Mouse (Mus musculus) retina, postnatal 7 days (tissue): ENCODE measurements around the gene Hdac4.

ENCODE experiments used
- DNase-seq: peaks from one replicate; pipeline ENCODE4 v3.0.0-alpha.2; 2012; ENCODE audit warnings: low read depth, low spot score

The Hdac4 gene

DNA sequence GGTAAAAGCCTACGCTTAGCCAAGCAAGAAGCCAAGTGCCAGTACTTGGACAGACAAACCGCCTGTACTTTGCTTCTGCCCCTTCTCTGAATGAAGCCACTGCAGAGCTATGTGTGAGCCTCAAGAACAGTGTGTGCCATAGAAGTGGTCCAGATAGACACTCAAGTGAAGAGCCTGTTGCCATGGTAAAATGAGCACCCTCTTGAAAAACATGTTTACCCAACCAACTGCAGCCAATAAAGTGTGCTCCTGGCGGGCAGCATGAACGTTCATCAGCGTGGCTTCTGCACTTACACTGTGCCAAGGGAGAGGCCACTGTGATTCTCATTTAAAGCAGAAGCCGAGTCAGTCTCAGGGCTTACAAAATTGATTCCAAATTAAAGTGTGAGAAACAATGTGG is 165.0 kb downstream of the Hdac4 start:
- no peak for DNase-seq

DNA sequence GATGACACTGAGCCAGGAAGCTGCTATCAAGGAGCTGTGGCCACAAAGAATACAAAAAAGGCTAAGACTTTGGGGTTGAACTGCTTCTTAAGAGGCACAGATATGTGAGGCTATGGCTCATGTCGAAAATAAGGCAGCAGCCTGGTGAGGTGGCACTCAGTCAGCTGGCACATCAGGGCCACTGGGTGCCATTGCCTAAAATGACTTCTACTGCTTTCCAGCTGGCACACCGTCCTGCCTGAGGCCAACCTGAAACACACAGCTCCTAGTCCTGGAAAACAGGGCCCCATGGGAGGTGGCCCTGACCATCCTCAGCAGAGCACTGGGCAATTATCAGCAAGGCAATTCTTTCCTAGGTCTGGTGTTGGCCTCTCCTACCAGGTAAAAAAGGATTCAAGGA is 167.3 kb downstream of the Hdac4 start:
- DNase-seq = no peak

DNA sequence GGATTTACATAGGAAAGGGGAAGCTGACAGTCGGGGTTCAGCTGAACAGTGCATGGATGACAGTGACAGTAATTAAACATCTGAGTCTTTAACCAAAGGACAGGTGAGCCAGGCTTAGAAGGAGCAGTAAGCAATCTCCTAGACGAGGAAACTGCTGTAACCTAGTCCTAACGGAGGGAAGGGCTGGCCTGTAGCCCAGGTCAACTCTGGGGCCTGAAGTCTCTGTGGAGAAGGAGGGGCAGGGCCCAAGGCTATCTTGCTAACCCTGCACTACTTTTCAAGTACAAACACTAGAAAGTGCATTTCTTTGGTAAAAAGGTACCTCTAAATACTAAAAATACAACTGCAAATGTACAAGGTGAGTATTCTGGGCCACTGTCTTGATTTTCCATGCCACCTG is 169.1 kb downstream of the Hdac4 start:
- no peak for DNase-seq

DNA sequence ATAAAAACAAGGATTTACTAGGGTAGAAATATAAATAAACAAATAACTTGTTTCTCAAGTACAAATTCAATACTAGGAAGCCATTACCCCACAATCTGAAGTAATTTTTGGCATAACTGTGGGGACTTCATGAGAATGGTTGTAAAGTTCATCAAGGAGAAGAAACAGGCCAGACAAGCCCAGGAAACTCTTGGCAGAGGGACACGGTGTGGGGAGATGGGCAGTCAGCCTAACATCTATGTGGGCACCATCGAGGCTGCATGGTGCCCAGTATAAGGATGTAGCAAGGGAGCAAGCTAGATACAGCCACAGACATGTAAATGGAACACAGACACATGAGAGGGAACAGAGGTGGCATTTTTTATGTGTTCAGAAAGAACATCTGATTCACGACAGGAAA is 171.6 kb downstream of the Hdac4 start:
- DNase-seq = no peak

DNA sequence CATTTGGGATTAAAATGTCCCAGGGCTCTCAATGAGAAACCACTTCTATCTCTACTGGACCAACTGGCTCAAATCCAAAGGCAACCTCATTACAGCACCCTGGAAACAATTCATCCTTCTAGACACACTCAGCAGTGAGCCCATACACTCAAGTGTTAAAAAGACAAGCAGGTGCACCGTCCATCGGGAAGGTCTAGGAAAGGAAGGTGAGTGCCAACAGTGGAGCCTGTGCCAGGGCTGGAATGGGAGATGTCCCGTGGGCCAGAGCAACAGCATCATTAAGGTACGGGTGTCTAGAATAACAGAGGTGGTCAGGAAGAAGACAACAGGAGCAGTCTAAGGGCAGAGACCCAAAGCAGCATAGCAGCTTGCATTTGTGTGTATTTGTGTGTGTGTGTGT is 173.5 kb downstream of the Hdac4 start:
- no peak for DNase-seq

DNA sequence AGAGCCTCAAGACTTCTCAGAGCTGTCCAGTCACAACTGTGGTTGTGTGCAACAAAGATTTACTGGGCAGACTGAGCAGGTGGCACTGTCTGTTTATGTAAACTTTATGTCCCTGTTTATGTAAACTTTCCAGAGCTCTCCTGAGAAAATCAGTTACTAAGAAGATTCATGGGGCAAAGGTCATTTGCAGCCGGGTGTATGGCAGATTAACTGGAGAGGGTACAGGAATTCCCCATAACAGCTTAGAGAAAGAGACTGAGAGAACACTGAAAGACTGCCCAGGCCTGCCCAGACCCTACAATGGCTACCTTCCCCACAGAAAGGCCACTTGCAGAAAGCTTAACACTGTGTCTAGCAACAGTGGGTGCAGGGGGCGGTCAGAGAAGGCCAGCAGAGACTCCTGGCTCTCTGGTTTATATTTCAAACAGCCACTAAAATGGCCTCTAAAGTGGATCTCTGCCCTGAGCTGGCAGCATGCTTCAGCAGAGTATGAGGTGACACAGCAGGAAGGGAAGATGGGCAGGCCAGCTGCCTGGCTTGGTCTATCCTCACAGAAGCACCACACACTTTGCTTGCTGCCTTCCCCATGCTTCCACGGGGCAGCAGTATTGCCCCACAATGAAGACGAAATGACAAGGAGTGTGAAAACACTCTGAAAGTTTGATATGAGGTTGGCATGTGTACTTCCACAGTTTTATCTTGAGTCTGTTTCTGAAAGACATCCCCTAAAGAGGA is 179.4 kb downstream of the Hdac4 start:
- no peak for DNase-seq

DNA sequence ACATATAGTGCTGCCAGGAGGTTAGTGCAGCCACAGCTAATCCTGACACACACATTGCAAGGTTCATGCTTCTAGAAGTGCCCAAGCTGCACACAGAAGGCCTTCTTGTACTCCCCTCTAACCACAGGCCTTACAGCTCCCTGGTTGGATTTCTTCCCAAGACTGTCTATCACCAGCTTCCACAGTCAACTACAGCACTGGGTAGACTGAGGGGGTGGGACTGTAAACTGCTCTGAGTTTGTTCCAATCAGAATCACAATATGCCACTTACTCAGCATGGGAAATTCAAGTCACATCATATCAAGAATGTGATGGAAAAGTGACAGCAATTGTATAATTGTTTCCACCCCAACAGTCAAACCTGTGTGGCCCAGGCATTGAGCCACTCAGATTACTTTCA is 180.2 kb downstream of the Hdac4 start:
- no peak for DNase-seq

DNA sequence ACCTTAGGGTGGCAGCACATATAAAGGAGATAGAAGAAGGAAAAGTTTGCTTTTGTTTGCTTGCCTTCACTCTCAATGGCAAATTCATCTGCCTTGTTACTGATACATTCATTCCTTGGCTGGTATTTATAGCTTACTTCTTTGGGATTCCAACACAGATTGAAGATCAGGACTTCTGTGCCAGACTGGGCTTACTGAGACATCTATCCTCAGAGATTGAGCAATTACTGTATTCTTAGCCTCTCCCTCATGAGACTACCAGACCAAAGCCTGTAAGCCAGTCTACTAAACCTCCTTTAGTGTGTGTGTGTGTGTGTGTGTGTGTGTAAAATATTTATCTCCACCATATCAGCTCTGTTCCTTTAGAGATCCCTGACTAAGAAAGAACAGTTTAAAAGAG is 181.0 kb downstream of the Hdac4 start:
- no peak for DNase-seq

DNA sequence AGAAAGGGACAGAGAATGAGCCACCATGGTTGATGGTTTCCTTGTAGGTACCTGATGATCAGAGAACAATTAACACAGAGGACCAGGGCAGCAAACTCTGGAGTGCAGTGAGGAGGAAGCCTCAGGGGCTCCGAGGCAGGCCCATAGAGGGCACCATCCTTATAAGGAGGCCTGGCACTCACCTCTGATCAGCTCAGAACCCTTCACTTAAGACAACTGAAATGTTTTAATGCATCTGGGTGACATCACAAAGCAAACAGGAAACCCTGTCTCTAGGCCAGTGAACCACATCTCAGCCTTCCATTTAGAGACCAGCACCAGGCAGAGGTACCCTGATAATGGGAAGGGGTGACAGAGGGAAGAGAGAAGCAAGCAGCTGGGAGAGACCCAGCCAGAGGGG is 188.8 kb downstream of the Hdac4 start:
- DNase-seq = no peak

DNA sequence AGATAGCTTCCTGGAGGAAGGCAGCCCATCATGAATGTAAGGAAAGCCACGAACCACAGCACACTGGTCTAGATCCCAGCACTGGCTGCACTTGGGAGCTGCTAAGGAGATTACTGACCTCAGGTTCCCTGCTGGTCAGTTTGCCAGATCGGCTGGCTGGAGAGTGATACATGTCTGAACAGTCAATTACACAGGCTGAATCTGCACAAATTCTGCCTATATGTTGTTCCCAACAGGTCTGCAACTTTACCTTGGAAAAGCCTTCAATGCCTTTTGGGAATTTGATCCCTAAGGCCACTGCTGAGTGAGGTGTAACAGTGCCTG is 189.9 kb downstream of the Hdac4 start:
- no peak for DNase-seq

DNA sequence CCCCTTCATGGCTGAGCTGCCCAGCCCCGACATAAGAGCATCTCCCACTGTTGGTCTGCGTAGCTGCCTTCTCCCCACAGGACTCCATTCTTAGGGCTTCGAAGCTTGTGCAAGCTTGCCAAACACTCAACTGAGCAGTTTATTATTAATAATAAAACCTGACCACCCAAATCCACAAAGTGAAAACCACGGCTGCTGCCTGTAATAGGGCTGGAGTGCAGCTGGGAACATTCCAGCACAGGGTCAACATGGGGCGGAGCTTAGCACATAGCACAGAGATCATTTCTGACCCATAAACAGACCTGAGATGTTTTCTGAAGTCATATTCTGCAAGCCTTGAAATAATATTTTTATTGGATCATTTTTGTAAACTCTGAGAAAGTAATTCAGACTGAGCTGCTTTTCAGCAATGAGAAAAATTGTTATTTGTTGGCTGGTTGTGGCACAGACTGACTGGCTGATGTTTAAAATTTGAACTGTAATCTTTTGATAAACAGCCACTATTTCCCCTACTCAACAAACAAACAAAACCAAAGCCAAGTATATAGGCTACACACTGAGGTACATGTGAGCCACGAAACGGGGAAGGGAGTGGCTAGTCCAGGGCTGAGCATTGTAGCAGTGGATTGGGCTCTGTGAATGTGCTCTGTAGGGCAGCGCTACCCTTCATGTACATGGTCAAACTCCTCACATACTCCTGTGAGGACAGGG is 190.4 kb downstream of the Hdac4 start:
- DNase-seq = no peak

DNA sequence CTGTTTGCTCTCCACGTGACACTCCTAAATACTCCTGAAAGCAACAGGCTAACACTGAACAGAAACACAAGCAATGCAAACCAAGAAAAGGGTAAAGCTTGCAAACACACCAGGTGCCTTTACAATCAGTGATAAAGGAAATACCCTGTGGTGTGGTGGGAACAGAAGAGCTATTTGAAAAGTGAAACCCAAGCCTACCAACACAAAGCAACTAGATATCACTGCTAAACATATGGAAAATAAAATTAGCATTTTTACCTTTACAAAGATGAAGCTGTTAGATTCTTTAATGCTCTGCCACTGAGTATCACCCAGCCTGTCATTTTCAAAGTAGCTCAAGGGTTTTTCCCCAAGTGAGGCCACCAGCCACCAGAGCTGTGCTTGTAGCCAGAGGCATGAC is 191.4 kb downstream of the Hdac4 start:
- DNase-seq = no peak

DNA sequence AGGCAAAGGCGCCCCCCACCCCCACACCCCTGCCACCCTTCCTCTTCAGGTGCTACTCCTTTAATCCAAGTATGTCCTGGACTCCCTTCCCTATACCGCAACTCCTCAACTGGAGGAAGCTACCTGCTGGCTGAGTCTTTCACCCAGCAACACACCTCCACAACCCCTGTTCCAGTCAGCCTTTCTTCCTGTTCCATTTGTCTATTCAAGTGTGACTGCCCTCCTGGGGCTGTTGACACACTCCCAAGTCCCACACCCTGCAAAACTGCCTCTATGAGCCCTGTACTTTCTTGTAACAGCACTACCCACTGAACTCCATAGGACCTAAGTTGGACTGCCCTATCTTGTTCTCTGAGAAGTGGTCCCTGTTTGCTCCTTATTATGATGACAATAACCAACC is 195.3 kb downstream of the Hdac4 start:
- no peak for DNase-seq

DNA sequence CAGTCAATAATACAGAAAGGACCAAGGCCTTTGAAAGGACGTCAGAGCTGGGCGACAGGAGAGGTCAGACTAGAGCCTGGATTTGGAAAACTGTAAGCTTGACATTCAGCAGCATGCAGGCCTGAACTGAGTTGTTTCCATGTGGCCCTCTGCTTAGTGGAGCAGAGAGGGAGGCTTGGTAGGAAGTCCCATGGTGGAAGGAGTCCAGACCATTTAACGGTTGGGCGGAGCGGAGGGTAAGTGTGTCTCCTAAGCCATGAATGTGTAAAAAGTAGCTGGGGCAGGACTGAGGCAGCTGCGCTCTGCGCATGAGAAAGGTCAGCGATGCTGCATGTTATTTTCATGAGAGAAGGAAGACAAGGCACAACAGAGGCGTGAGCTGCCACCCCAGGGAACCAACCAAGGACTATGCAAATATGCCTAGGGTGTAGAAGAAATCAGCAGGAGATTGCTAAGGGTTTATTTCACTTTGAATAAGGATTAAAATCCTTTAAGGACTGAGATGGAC is 201.8 kb downstream of the Hdac4 start:
- DNase-seq = no peak

DNA sequence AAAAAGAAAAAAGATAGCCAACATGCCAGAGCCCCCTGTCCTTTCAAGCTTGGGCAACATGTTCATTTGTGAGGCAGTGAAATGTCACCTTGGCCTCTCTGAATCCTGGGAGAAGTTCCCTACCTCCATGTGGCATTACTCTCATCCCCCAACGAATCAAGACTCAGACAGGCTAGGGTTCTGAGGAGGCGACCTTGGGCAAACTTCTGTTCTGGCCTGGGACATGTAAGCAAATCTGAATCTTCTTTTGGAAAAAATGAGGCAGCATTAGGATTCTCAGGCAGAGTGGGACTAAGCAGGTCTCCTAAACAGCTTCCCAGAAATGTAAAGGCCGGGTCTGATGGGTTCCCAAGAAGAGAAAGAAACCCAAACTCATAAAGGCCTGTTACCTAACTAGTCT is 202.8 kb downstream of the Hdac4 start:
- no peak for DNase-seq

DNA sequence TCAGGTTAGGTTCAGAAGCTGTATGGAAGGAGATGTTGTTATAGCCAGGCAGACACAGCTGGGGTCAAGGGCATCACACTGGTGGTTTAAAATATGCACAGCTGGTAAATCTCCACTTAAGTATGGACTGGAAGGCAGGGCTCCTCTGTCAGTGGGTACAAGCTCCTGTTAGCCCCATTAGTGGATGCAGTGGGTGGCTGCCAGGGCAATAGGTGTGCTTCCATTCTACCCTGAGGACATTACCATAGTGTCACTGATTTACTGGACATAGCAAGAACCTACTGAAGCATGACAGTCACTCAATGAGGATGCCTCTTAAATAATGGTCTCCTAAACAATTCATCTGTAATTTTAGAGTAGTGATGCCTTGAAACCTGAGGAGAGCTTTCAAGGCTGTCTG is 203.9 kb downstream of the Hdac4 start:
- DNase-seq = no peak

DNA sequence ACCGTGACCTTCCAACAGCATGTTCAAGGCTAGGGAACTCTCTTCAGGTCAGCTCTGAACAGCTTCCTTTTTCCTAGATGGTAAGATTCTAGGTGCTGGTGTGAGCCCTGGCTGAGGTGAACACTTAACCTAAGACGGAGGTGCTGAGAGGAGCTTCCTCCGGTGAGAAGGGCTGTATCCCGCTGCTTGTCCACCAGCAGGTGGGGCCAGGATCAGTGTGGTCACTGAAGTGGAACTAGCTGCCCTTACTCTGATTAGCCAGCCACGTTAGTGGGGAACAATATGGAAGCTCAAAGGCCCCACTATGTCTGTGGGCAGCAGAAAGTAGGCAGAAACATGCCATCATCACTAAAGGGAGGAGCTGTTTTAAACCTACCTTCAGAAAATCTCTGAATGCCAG is 204.6 kb downstream of the Hdac4 start:
- no peak for DNase-seq

DNA sequence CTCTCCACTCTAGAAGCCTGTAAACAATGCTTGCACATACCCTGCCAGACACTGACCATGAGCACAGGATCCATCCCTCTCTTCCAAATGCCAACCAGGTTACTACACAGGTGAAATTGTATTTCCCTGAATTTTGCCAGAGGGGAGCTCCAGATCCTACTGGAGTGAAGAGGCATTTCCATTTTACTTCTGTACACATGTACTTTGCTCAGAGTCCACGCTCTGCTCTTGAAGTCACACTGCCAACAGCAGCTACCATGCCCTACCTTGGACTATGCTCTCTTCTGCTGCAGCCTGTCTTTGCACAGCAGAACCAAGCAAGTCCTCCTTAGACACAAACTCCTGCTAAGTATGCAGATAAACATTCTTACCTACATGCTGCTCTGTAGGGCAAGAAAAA is 206.6 kb downstream of the Hdac4 start:
- no peak for DNase-seq

DNA sequence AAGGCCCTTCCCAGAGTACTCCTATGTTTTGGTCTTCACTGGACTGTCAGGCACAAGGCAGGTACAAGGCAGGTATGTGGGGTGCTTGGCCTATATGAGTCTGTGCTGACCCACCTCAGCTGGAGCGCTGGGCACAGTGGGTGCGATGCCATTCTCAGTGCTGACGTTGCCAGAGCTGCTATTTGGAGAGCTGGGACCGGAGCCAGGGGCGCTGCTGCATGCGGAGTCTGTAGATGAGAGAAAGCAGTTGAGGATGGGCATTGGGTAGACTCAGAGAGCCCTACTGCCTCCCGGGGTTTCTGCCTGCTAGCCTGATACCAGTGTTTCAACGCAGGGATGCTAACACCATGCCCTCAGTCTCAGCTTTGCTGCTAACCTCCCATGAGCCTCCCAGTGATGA is 208.1 kb downstream of the Hdac4 start:
- no peak for DNase-seq

DNA sequence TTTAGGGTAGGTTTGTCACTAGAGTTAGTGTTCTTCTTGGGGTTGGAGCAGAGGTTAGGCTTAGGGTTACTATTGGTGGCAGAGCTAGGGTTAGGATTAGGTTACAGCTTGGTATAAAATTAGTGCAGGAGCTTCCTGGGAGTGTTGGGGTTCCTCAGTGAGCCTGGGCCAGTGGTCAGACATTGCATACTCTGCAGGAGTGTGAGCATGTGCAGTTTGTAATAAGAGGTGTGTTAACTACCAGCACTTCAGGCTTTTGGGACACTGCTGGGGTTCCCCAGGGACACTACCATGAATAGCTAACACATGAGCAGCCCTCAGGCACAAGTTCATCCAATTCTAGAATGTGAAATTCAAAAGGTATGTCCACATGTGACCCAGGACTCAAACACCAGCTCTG is 209.7 kb downstream of the Hdac4 start:
- DNase-seq = no peak

DNA sequence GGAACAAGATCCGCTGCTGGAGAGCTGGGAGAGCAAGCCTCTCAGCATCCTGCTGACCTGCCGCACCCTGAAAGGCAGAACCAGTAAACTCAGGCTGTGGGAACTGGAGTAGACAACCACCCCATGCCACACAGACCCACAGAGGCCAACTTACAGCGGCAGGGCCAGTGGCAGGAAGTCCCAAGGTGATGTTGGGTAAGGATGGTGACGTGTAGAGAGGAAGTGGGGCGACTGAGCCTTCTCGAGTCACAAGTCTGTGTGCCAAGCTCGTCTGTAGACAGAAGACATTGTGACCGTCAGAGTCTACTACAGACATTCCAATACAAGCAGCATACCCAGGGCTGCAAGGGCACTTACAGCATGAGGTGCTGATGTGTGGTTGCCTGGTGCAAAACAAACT is 211.0 kb downstream of the Hdac4 start:
- DNase-seq = no peak

DNA sequence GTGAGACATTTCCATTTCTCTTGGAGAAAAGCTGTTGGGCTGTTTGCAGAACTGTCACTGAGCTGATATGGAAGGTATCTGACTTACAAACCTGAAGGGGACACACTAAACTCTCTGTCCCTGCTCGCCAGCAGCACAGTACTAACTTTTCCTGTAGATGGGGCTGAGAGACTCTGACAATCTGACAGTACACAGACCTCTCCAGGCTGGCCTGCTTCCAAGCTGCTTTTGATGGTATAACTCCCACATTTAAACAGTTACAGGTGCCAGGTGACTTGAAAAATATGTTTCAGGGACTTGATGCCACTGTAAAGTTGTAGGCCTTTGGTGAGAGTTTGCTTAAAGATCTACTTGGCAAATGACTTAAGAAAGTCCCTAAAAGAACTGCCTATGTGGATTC is 214.1 kb downstream of the Hdac4 start:
- no peak for DNase-seq

DNA sequence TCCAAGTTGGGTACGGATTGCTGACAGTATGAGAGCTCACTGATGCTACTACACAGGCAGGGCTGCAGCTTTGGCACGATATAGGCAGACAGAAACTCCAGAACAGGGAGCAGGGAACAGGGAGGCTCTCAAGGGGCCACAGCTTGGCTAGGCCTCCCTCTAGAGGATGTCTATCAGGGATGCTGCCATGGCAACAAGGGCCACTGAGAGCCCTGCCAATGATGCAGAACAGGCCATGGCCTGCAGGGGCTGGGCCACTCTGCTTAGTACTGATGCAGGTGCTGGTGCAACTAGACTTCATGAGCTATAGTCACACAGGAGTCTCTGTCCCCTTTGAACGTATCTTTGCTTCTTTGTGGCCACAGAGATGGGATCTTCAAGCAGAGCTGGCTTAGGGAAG is 217.1 kb downstream of the Hdac4 start:
- DNase-seq = no peak
